In the genomic region with DNA sequence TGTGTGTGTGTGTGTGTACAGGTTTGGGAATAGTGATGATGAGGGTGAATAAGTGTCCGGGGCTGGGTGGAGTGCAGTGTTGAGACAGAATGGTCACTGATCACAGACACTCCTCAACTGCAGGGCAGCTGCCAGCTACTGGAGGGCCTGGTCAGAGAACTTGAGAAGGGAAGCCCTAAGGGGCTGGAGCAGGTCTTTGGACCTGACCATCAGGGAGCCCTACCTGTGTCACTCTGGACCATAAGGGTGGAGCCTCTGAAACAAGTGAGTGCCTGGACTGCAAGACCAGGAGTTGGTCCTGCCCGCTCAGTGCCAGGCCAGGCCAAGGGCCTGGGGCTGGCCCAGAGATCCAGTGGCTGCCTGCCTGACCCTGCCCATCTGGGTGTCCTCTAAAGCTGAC, we compare ENCODE assay signal across 6 mouse cellular contexts.
A peak's percentile ranks its signal among the peaks of the same experiment; 100 is the strongest.
DNase-seq lines count a peak whose midpoint lies in the region; ATAC-seq and TF ChIP-seq lines count a peak whose summit lies in the region.
"Not testable (repeated sequence)": the region's sequence is repeated elsewhere in the genome, so short reads cannot be mapped to it uniquely, and the experiment has no call there.

No protein-coding gene starts in this region.

- TF ChIP-seq CTCF in E14TG2a.4 (conservative IDR thresholded peaks at IDR 0.05; ENCODE audit: low read length); lung, postnatal 0 days (IDR thresholded peaks at IDR 0.05): not testable (repeated sequence)

- not testable (repeated sequence) for H3K9me3 ChIP-seq in E14TG2a.4 (ENCODE audit: low read length); lung, postnatal 0 days (ENCODE audit: low read length)

- not testable (repeated sequence) for H3K27ac ChIP-seq in lung, postnatal 0 days (ENCODE audit: low read length)

- H3K4me2 ChIP-seq in lung, postnatal 0 days (replicated peaks; ENCODE audit: low read depth, low read length), result not testable (repeated sequence)

- H3K4me1 ChIP-seq in E14TG2a.4 (replicated peaks; ENCODE audit: low read depth, low read length), result peaks cover 12% of the 10 kb centered on the region
- not testable (repeated sequence) for H3K4me1 ChIP-seq in lung, postnatal 0 days (ENCODE audit: insufficient read depth, low read depth, low read length)

- WGBS in lung, postnatal 0 days, result 71% methylated on average over 1 of the region's 2 CpGs

- peak; percentile 48; the same call in 1 of the 2 replicates for ATAC-seq in lung, postnatal 0 days

- not testable (repeated sequence) for H3K36me3 ChIP-seq in E14TG2a.4 (ENCODE audit: insufficient read depth, low read length); lung, postnatal 0 days (ENCODE audit: insufficient read depth, low read length)

- intact Hi-C loops in gastrocnemius, postnatal 14 days (cut with DNase I; ENCODE audit: low total_unique reads), result not testable (repeated sequence)

- 0 out of 2 replicates have a peak overlapping the region, but pooled peaks have one; percentile 39 for H3K4me3 ChIP-seq in E14TG2a.4 (replicated peaks; ENCODE audit: low read length)
- H3K4me3 ChIP-seq in lung, postnatal 0 days (ENCODE audit: low read depth, low read length), result not testable (repeated sequence)

- H3K27me3 ChIP-seq in E14TG2a.4 (ENCODE audit: insufficient read depth, low read length); lung, postnatal 0 days (replicated peaks; ENCODE audit: insufficient read depth, low read length): not testable (repeated sequence)

- DNase-seq in MN1 (ENCODE audit: low spot score), result peak; percentile 10
- peak; percentile 22 for DNase-seq in cerebellum, adult 11 months
- DNase-seq in cerebellum, adult 9-10 months, result peak; percentile 51
- DNase-seq in gastrocnemius, postnatal 14 days, result peak; percentile 5
- not testable (repeated sequence) for DNase-seq in lung, postnatal 0 days (ENCODE audit: low spot score)

- TF ChIP-seq EP300 in lung, postnatal 0 days (IDR thresholded peaks at IDR 0.05), result not testable (repeated sequence)

- not testable (repeated sequence) for H3K9ac ChIP-seq in lung, postnatal 0 days (replicated peaks; ENCODE audit: low read depth)
